Mouse (Mus musculus) liver, postnatal 0 days (tissue): Measurements from ENCODE around the gene Scap.

ENCODE experiments used
- CTCF ChIP-seq: sonication (generic); IDR thresholded peaks from 2 replicates; pipeline ENCODE4 v1.5.1; 2016; ENCODE audit warnings: antibody characterized with exemption, low read depth
- EP300 ChIP-seq: IDR thresholded peaks from 2 replicates; pipeline ENCODE4 v1.6.1; 2016; ENCODE audit warnings: antibody characterized with exemption, low read depth, mild to moderate bottlenecking

- no peak for TF ChIP-seq CTCF
- no peak for TF ChIP-seq EP300
These were observed 3.4 kb upstream of the Scap start for GRCm38 (mm10) chr9:110329655-110330054.
